In genomic region chr4:145434519-145434918, GRCm38 (mm10) we compare ENCODE assay signal across 23 mouse cellular contexts.
DNase-seq lines count a peak whose midpoint lies in the region; ATAC-seq lines count a peak whose summit lies in the region.
"Had no signal": no experiment of that assay in that cellular context is flagged by ENCODE, and none has a peak within 500 bp of the region (broad histone marks: within the 10 kb centered on the region; RNA-seq: fewer than 3 reads in every experiment).

No protein-coding gene starts in this region.

- no peak overlapping the region for H3K4me3 ChIP-seq in embryonic facial prominence, embryonic 11.5 days (ENCODE audit: low read depth, low read length)
- no peak overlapping the region for H3K4me3 ChIP-seq in embryonic facial prominence, embryonic 10.5 days
- H3K4me3 ChIP-seq in liver, embryonic 13.5 days (replicated peaks) = no peak overlapping the region
- no peak overlapping the region for H3K4me3 ChIP-seq in liver, embryonic 11.5 days (ENCODE audit: low read depth, low read length)
- no peak overlapping the region for H3K4me3 ChIP-seq in midbrain, embryonic 13.5 days (replicated peaks)
- H3K4me3 ChIP-seq in midbrain, embryonic 11.5 days (ENCODE audit: low read depth, low read length) = no peak overlapping the region
- H3K4me3 ChIP-seq: embryonic facial prominence, embryonic 15.5 days; erythroblast, embryonic 14.5 days; forebrain, embryonic 10.5 days; gastrocnemius, adult 2 months; hindbrain, embryonic 10.5 days had no signal

- H3K27me3 ChIP-seq in embryonic facial prominence, embryonic 11.5 days (ENCODE audit: control insufficient read depth, insufficient read depth, low read length) = no peaks in the 10 kb centered on the region
- no peaks in the 10 kb centered on the region for H3K27me3 ChIP-seq in embryonic facial prominence, embryonic 10.5 days (replicated peaks; ENCODE audit: low read depth, poor library complexity, severe bottlenecking)
- H3K27me3 ChIP-seq in liver, embryonic 13.5 days = no peaks in the 10 kb centered on the region
- no peaks in the 10 kb centered on the region for H3K27me3 ChIP-seq in liver, embryonic 11.5 days (replicated peaks; ENCODE audit: control insufficient read depth, insufficient read depth, low read length)
- no peaks in the 10 kb centered on the region for H3K27me3 ChIP-seq in midbrain, embryonic 13.5 days
- H3K27me3 ChIP-seq in midbrain, embryonic 11.5 days (ENCODE audit: control insufficient read depth, insufficient read depth, low read length) = no peaks in the 10 kb centered on the region
- H3K27me3 ChIP-seq: embryonic facial prominence, embryonic 15.5 days had no signal

- H3K9ac ChIP-seq in embryonic facial prominence, embryonic 11.5 days (replicated peaks; ENCODE audit: low read length) = no peak overlapping the region
- no peak overlapping the region for H3K9ac ChIP-seq in liver, embryonic 13.5 days
- H3K9ac ChIP-seq in liver, embryonic 11.5 days (ENCODE audit: low read depth, low read length) = no peak overlapping the region
- no peak overlapping the region for H3K9ac ChIP-seq in midbrain, embryonic 13.5 days (replicated peaks)
- H3K9ac ChIP-seq in midbrain, embryonic 11.5 days (ENCODE audit: low read length) = no peak overlapping the region
- H3K9ac ChIP-seq: embryonic facial prominence, embryonic 15.5 days had no signal

- peaks cover 10% of the 10 kb centered on the region for H3K9me3 ChIP-seq in embryonic facial prominence, embryonic 11.5 days (replicated peaks; ENCODE audit: control insufficient read depth, low read length)
- H3K9me3 ChIP-seq in embryonic facial prominence, embryonic 10.5 days = peaks cover 54% of the 10 kb centered on the region
- peaks cover 24% of the 10 kb centered on the region for H3K9me3 ChIP-seq in liver, embryonic 13.5 days (replicated peaks)
- H3K9me3 ChIP-seq in liver, embryonic 11.5 days (ENCODE audit: control insufficient read depth, low read length) = peaks cover 3% of the 10 kb centered on the region; the same call in 1 of the 2 replicates
- H3K9me3 ChIP-seq in midbrain, embryonic 13.5 days = peaks cover 46% of the 10 kb centered on the region
- peaks cover 16% of the 10 kb centered on the region for H3K9me3 ChIP-seq in midbrain, embryonic 11.5 days (ENCODE audit: control insufficient read depth, low read length)

- H3K36me3 ChIP-seq in embryonic facial prominence, embryonic 11.5 days (replicated peaks; ENCODE audit: control insufficient read depth, insufficient read depth, low read depth, low read length) = no peaks in the 10 kb centered on the region
- no peaks in the 10 kb centered on the region for H3K36me3 ChIP-seq in embryonic facial prominence, embryonic 10.5 days (replicated peaks)
- no peaks in the 10 kb centered on the region for H3K36me3 ChIP-seq in liver, embryonic 13.5 days
- no peaks in the 10 kb centered on the region for H3K36me3 ChIP-seq in liver, embryonic 11.5 days (ENCODE audit: control insufficient read depth, insufficient read depth, low read length)
- H3K36me3 ChIP-seq in midbrain, embryonic 13.5 days = no peaks in the 10 kb centered on the region
- no peaks in the 10 kb centered on the region for H3K36me3 ChIP-seq in midbrain, embryonic 11.5 days (ENCODE audit: control insufficient read depth, insufficient read depth, low read length)
- H3K36me3 ChIP-seq: embryonic facial prominence, embryonic 15.5 days; forebrain, embryonic 10.5 days; hindbrain, embryonic 10.5 days had no signal

- WGBS in embryonic facial prominence, embryonic 11.5 days = 87% methylated on average over 1 of the region's 1 CpGs
- WGBS in embryonic facial prominence, embryonic 10.5 days = 88% methylated on average over 1 of the region's 1 CpGs
- 61% methylated on average over 1 of the region's 1 CpGs for WGBS in liver, embryonic 13.5 days (ENCODE audit: insufficient replicate concordance)
- 83% methylated on average over 1 of the region's 1 CpGs for WGBS in liver, embryonic 11.5 days
- 86% methylated on average over 1 of the region's 1 CpGs for WGBS in midbrain, embryonic 13.5 days
- 82% methylated on average over 1 of the region's 1 CpGs for WGBS in midbrain, embryonic 11.5 days

- ATAC-seq in embryonic facial prominence, embryonic 11.5 days (replicated peaks; ENCODE audit: insufficient number of reproducible peaks, low FRiP score, low TSS enrichment, low read depth) = 0 out of 2 replicates have a peak, but pooled peaks have one; percentile 29
- ATAC-seq in liver, embryonic 13.5 days (ENCODE audit: low read depth) = 0 out of 2 replicates have a peak, but pooled peaks have one; percentile 33
- ATAC-seq in liver, embryonic 11.5 days (replicated peaks; ENCODE audit: low FRiP score) = no peak
- ATAC-seq in midbrain, embryonic 13.5 days = peak; percentile 49; the same call in 1 of the 2 replicates
- no peak for ATAC-seq in midbrain, embryonic 11.5 days (ENCODE audit: low FRiP score)
- ATAC-seq: CD4-positive, CD25-positive, alpha-beta regulatory T cell, adult 4 months; forebrain, embryonic 14.5 days; hindbrain, embryonic 16.5 days had no signal

- H3K4me2 ChIP-seq in embryonic facial prominence, embryonic 11.5 days (ENCODE audit: low read depth, low read length) = no peak overlapping the region
- H3K4me2 ChIP-seq in liver, embryonic 13.5 days = no peak overlapping the region
- no peak overlapping the region for H3K4me2 ChIP-seq in liver, embryonic 11.5 days
- H3K4me2 ChIP-seq in midbrain, embryonic 13.5 days (replicated peaks) = no peak overlapping the region
- no peak overlapping the region for H3K4me2 ChIP-seq in midbrain, embryonic 11.5 days
- H3K4me2 ChIP-seq: embryonic facial prominence, embryonic 15.5 days; heart, embryonic 11.5 days had no signal

- H3K27ac ChIP-seq in embryonic facial prominence, embryonic 11.5 days (replicated peaks; ENCODE audit: low read depth, low read length) = no peak overlapping the region
- H3K27ac ChIP-seq in embryonic facial prominence, embryonic 10.5 days (replicated peaks) = no peak overlapping the region
- no peak overlapping the region for H3K27ac ChIP-seq in liver, embryonic 13.5 days
- no peak overlapping the region for H3K27ac ChIP-seq in liver, embryonic 11.5 days (ENCODE audit: low read depth, low read length)
- no peak overlapping the region for H3K27ac ChIP-seq in midbrain, embryonic 13.5 days
- H3K27ac ChIP-seq in midbrain, embryonic 11.5 days (ENCODE audit: low read depth, low read length) = no peak overlapping the region
- H3K27ac ChIP-seq: embryonic facial prominence, embryonic 15.5 days; forebrain, embryonic 10.5 days; gastrocnemius, adult 2 months; hindbrain, embryonic 10.5 days had no signal

- DNase-seq in embryonic facial prominence, embryonic 11.5 days (ENCODE audit: low spot score) = no peak
- DNase-seq in embryonic facial prominence, embryonic 10.5 days (ENCODE audit: low spot score) = no peak
- DNase-seq in liver, embryonic 13.5 days = no peak
- DNase-seq in liver, embryonic 11.5 days (ENCODE audit: low spot score) = no peak
- DNase-seq in midbrain, embryonic 11.5 days (ENCODE audit: low spot score, missing footprints) = no peak
- DNase-seq in ZHBTc4 (ENCODE audit: low read depth, low spot score) = peak; percentile 50
- DNase-seq in right cerebral cortex, postnatal 14 days = no peak
- DNase-seq: adrenal gland, adult 2 months; adrenal gland, postnatal 25 days; B cell, adult 2 months; cerebellum, adult 18-20 months; cerebellum, adult 9-11 months; cerebellum, postnatal 36 days had no signal

- H3K4me1 ChIP-seq in embryonic facial prominence, embryonic 11.5 days (ENCODE audit: control insufficient read depth, insufficient read depth, low read length) = no peaks in the 10 kb centered on the region
- H3K4me1 ChIP-seq in embryonic facial prominence, embryonic 10.5 days = no peaks in the 10 kb centered on the region
- no peaks in the 10 kb centered on the region for H3K4me1 ChIP-seq in liver, embryonic 13.5 days (replicated peaks)
- H3K4me1 ChIP-seq in liver, embryonic 11.5 days (replicated peaks; ENCODE audit: control insufficient read depth, insufficient read depth, low read length) = no peaks in the 10 kb centered on the region
- H3K4me1 ChIP-seq in midbrain, embryonic 13.5 days (replicated peaks) = no peaks in the 10 kb centered on the region
- H3K4me1 ChIP-seq in midbrain, embryonic 11.5 days (ENCODE audit: control insufficient read depth, insufficient read depth, low read length) = no peaks in the 10 kb centered on the region
- H3K4me1 ChIP-seq: embryonic facial prominence, embryonic 15.5 days; forebrain, embryonic 10.5 days; hindbrain, embryonic 10.5 days had no signal

Comparison
In these comparisons a context has a peak if more than half of its experiments do, and no peak if none do; other contexts are left out.
1. ATAC-seq: peak in embryonic facial prominence, embryonic 11.5 days (single experiment), liver, embryonic 13.5 days (single experiment) and midbrain, embryonic 13.5 days (single experiment); none in liver, embryonic 11.5 days (single experiment) and midbrain, embryonic 11.5 days (single experiment).